Mouse (Mus musculus): ENCODE measurements at regions not wholly inside any gene's neighbourhood (a gene's known extent, or its start where the extent isn't known, plus 50 kb on each side); places are given as distances from the start of the nearest gene placed in this dataset.

DNA sequence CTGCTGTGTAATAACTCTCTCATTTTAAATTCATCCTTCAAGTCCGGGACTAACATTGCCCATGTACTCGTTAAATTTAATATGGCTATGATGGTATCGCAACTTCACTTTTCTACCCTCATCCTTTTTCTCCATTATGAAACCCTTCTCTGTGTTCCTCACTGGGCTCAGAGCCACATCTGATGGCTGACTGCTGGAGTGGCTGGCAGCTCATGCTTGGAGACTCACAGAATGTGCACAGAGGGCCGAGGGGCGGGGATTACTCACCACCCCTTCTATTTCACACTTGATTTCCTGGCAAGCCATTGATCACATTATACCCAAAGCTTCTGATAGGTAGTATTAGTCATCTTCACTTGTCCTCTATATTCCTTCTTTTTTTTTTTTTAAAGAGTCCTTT is 81.1 kb upstream of the Vwde start:
- DNase-seq (ENCODE audit: low read depth, low spot score) = no peak

- no peak for DNase-seq (ENCODE audit: low read depth, low spot score)
These were observed 73.4 kb upstream of the Vwde start for GRCm38 (mm10) chr6:13298171-13298570.

GRCm38 (mm10) chr6:13297110-13297509 is 72.3 kb upstream of the Vwde start:
- no peak for DNase-seq (ENCODE audit: low read depth, low spot score)

DNA sequence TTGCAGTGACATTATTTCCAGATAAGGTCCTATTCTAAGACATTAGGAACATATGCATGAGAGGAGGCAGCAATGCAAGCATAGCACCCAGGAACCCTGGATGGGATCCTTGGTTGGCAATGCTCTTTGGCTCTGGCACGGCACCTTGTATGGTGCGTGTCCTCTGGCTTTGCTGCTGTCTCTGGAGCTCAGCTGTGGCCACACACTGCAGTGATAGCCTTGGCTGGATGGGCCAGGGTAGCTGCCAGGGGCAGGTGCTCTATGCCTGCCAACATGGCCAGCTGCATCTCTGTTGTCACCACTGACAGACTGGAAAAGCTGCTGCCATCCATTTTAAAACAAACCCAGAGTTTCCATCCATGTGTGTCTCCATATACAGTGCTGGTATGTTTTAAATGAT is 71.3 kb upstream of the Vwde start:
- no peak for DNase-seq (ENCODE audit: low read depth, low spot score)

- DNase-seq (ENCODE audit: low read depth, low spot score) = no peak
These were observed 69.6 kb upstream of the Vwde start for GRCm38 (mm10) chr6:13294393-13294792.

- DNase-seq (ENCODE audit: low read depth, low spot score) = no peak
These were observed 63.7 kb upstream of the Vwde start for GRCm38 (mm10) chr6:13288500-13288899.

DNA sequence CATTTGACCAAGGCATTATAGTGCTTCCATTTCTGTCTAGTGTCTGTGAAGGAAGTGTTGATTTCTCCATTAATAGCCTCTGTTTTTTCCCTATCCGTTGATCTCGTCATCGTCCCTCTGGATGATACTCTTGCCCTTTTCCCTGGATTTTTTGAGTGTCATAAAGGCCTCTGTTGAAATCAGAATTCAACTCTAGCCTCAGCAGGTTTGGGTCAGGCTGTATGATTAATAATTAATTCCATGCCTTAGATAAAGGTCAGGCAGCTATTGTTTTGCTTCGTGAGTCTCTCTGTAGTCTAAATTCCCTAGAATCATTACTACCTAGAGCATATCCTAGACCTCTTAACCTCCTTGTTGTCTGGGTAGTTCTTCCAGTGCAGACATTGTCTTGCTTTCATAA is 63.0 kb upstream of the Vwde start:
- no peak for DNase-seq (ENCODE audit: low read depth, low spot score)

- DNase-seq (ENCODE audit: low read depth, low spot score) = no peak
These were observed 61.9 kb upstream of the Vwde start for GRCm38 (mm10) chr6:13286542-13287273.

GRCm38 (mm10) chr6:13280835-13281234 is 56.1 kb upstream of the Vwde start:
- peak; percentile 58 for DNase-seq (ENCODE audit: low read depth, low spot score)

All from embryo, embryonic 11.5 days (tissue).